Mouse (Mus musculus): ENCODE measurements around the gene Acaca.
"Not testable (repeated sequence)": the region's sequence is repeated elsewhere in the genome, so short reads cannot be mapped to it uniquely, and the experiment has no call there.

Gene Acaca

GRCm38 (mm10) chr11:84296337-84296736 lies 166.9 kb downstream of the Acaca start:
- Histone ChIP-seq H3K9me3 (ENCODE audit: low read length) (no peaks in the 10 kb centered on the region), H3K36me3 (ENCODE audit: insufficient read depth, low read length) (peaks cover 22% of the 10 kb centered on the region), H3K4me3 (replicated peaks; ENCODE audit: low read length) (no peak overlapping the region), H3K27me3 (ENCODE audit: insufficient read depth, low read length) (no peaks in the 10 kb centered on the region), H3K4me1 (replicated peaks; ENCODE audit: low read depth, low read length) (peaks cover 9% of the 10 kb centered on the region)
- no peak for TF ChIP-seq NANOG (IDR thresholded peaks at IDR 0.05; ENCODE audit: borderline replicate concordance, low read length)
- TF ChIP-seq CTCF (conservative IDR thresholded peaks at IDR 0.05; ENCODE audit: low read length), result no peak
- TF ChIP-seq POU5F1 (IDR thresholded peaks at IDR 0.05; ENCODE audit: borderline replicate concordance, low read length), result no peak

- Histone ChIP-seq H3K9me3 (ENCODE audit: low read length) (no peaks in the 10 kb centered on the region), H3K27me3 (ENCODE audit: insufficient read depth, low read length) (no peaks in the 10 kb centered on the region), H3K4me1 (replicated peaks; ENCODE audit: low read depth, low read length) (no peaks in the 10 kb centered on the region), H3K36me3 (ENCODE audit: insufficient read depth, low read length) (peaks cover 8% of the 10 kb centered on the region), H3K4me3 (replicated peaks; ENCODE audit: low read length) (no peak overlapping the region)
- no peak for TF ChIP-seq POU5F1 (IDR thresholded peaks at IDR 0.05; ENCODE audit: borderline replicate concordance, low read length)
- no peak for TF ChIP-seq NANOG (IDR thresholded peaks at IDR 0.05; ENCODE audit: borderline replicate concordance, low read length)
- TF ChIP-seq CTCF (conservative IDR thresholded peaks at IDR 0.05; ENCODE audit: low read length), result no peak
Measured at GRCm38 (mm10) chr11:84305474-84305873, 176.0 kb downstream of the Acaca start.

- no peaks in the 10 kb centered on the region for H3K4me1 ChIP-seq (replicated peaks; ENCODE audit: low read depth, low read length)
- H3K27me3 ChIP-seq (ENCODE audit: insufficient read depth, low read length), result no peaks in the 10 kb centered on the region
- H3K9me3 ChIP-seq (ENCODE audit: low read length), result no peaks in the 10 kb centered on the region
- H3K36me3 ChIP-seq (ENCODE audit: insufficient read depth, low read length), result peaks cover 2% of the 10 kb centered on the region; the same call in 1 of the 2 replicates
- H3K4me3 ChIP-seq (replicated peaks; ENCODE audit: low read length), result no peak overlapping the region
- TF ChIP-seq NANOG (IDR thresholded peaks at IDR 0.05; ENCODE audit: borderline replicate concordance, low read length) (no peak), CTCF (conservative IDR thresholded peaks at IDR 0.05; ENCODE audit: low read length) (no peak), POU5F1 (IDR thresholded peaks at IDR 0.05; ENCODE audit: borderline replicate concordance, low read length) (no peak)
Measured at GRCm38 (mm10) chr11:84306158-84306742, 176.8 kb downstream of the Acaca start.

GRCm38 (mm10) chr11:84324032-84324752 lies 194.7 kb downstream of the Acaca start:
- no peaks in the 10 kb centered on the region for H3K4me1 ChIP-seq (replicated peaks; ENCODE audit: low read depth, low read length)
- no peaks in the 10 kb centered on the region for H3K27me3 ChIP-seq (ENCODE audit: insufficient read depth, low read length)

GRCm38 (mm10) chr11:84327086-84327485 lies 197.6 kb downstream of the Acaca start:
- no peaks in the 10 kb centered on the region for H3K27me3 ChIP-seq (ENCODE audit: insufficient read depth, low read length)
- H3K4me1 ChIP-seq (replicated peaks; ENCODE audit: low read depth, low read length), result no peaks in the 10 kb centered on the region
- no peak overlapping the region for H3K4me3 ChIP-seq (replicated peaks; ENCODE audit: low read length)
- TF ChIP-seq CTCF (conservative IDR thresholded peaks at IDR 0.05; ENCODE audit: low read length), result no peak
- no peak for TF ChIP-seq NANOG (IDR thresholded peaks at IDR 0.05; ENCODE audit: borderline replicate concordance, low read length)
- TF ChIP-seq POU5F1 (IDR thresholded peaks at IDR 0.05; ENCODE audit: borderline replicate concordance, low read length), result no peak
- H3K9me3 ChIP-seq (ENCODE audit: low read length), result no peaks in the 10 kb centered on the region
- peaks cover 21% of the 10 kb centered on the region for H3K36me3 ChIP-seq (ENCODE audit: insufficient read depth, low read length)

More at GRCm38 (mm10) chr11:84324032-84324752, 194.7 kb downstream of the Acaca start:
- peaks cover 24% of the 10 kb centered on the region for H3K36me3 ChIP-seq (ENCODE audit: insufficient read depth, low read length)
- no peak overlapping the region for H3K4me3 ChIP-seq (replicated peaks; ENCODE audit: low read length)
- TF ChIP-seq POU5F1 (IDR thresholded peaks at IDR 0.05; ENCODE audit: borderline replicate concordance, low read length) (no peak), NANOG (IDR thresholded peaks at IDR 0.05; ENCODE audit: borderline replicate concordance, low read length) (no peak), CTCF (conservative IDR thresholded peaks at IDR 0.05; ENCODE audit: low read length) (no peak)
- H3K9me3 ChIP-seq (ENCODE audit: low read length), result no peaks in the 10 kb centered on the region

GRCm38 (mm10) chr11:84332384-84332783 lies 202.9 kb downstream of the Acaca start:
- H3K27me3 ChIP-seq (ENCODE audit: insufficient read depth, low read length), result no peaks in the 10 kb centered on the region
- no peaks in the 10 kb centered on the region for H3K9me3 ChIP-seq (ENCODE audit: low read length)
- no peak overlapping the region for H3K4me3 ChIP-seq (replicated peaks; ENCODE audit: low read length)
- H3K4me1 ChIP-seq (replicated peaks; ENCODE audit: low read depth, low read length), result no peaks in the 10 kb centered on the region; the same call in 1 of the 2 replicates
- TF ChIP-seq NANOG (IDR thresholded peaks at IDR 0.05; ENCODE audit: borderline replicate concordance, low read length), result no peak
- TF ChIP-seq POU5F1 (IDR thresholded peaks at IDR 0.05; ENCODE audit: borderline replicate concordance, low read length), result no peak
- no peak for TF ChIP-seq CTCF (conservative IDR thresholded peaks at IDR 0.05; ENCODE audit: low read length)
- no peaks in the 10 kb centered on the region for H3K36me3 ChIP-seq (ENCODE audit: insufficient read depth, low read length)

- Histone ChIP-seq H3K4me3 (replicated peaks; ENCODE audit: low read length) (no peak overlapping the region), H3K27me3 (ENCODE audit: insufficient read depth, low read length) (no peaks in the 10 kb centered on the region), H3K4me1 (replicated peaks; ENCODE audit: low read depth, low read length) (no peaks in the 10 kb centered on the region; the same call in 1 of the 2 replicates), H3K9me3 (ENCODE audit: low read length) (no peaks in the 10 kb centered on the region), H3K36me3 (ENCODE audit: insufficient read depth, low read length) (no peaks in the 10 kb centered on the region)
- no peak for TF ChIP-seq NANOG (IDR thresholded peaks at IDR 0.05; ENCODE audit: borderline replicate concordance, low read length)
- no peak for TF ChIP-seq CTCF (conservative IDR thresholded peaks at IDR 0.05; ENCODE audit: low read length)
- TF ChIP-seq POU5F1 (IDR thresholded peaks at IDR 0.05; ENCODE audit: borderline replicate concordance, low read length), result no peak
Measured at GRCm38 (mm10) chr11:84332860-84333259, 203.4 kb downstream of the Acaca start.

GRCm38 (mm10) chr11:84338273-84338672 lies 208.8 kb downstream of the Acaca start:
- H3K36me3 ChIP-seq (ENCODE audit: insufficient read depth, low read length); H3K27me3 ChIP-seq (ENCODE audit: insufficient read depth, low read length); H3K4me3 ChIP-seq (replicated peaks; ENCODE audit: low read length); H3K9me3 ChIP-seq (ENCODE audit: low read length); H3K4me1 ChIP-seq (replicated peaks; ENCODE audit: low read depth, low read length): not testable (repeated sequence)

All from E14TG2a.4 (cell line).